Mouse (Mus musculus) intestine, embryonic 14.5 days (tissue): ENCODE data around the gene Tbc1d17. TPM values are rescaled to one million over a fixed set of nuclear protein-coding genes. Genes with fewer than 3 reads are reported as not detected.
"Not testable (repeated sequence)": the region's sequence is repeated elsewhere in the genome, so short reads cannot be mapped to it uniquely, and the experiment has no call there.

ENCODE experiments used
- ATAC-seq: fragments of 200-750 bp; cut with Nextera tagmentation; replicated peaks from 2 replicates; pipeline ENCODE4 v1.8.0; 2017; ENCODE audit warnings: low read depth, moderate number of reproducible peaks, moderate TSS enrichment, moderate library complexity; ENCODE audit not compliant: low FRiP score, low TSS enrichment
- DNase-seq: peaks from one replicate; pipeline ENCODE4 v3.0.0-alpha.2; 2018; ENCODE audit warnings: low spot score
- H3K27ac ChIP-seq: fragments of 300-500 bp; sonication (generic); 2 replicates; pipeline ENCODE4 v1.5.1; 2014; ENCODE audit warnings: low read depth, mild to moderate bottlenecking, control low read depth
- H3K27me3 ChIP-seq: fragments of 300-500 bp; sonication (generic); replicated peaks from 2 replicates; pipeline ENCODE4 v1.6.1; 2014; ENCODE audit warnings: low read length, control low read depth; ENCODE audit not compliant: control insufficient read depth, insufficient read depth
- H3K36me3 ChIP-seq: fragments of 300-500 bp; sonication (generic); 2 replicates; pipeline ENCODE4 v1.6.1; 2014; ENCODE audit warnings: low read length, control low read depth; ENCODE audit not compliant: control insufficient read depth, insufficient read depth
- H3K4me1 ChIP-seq: fragments of 300-500 bp; sonication (generic); replicated peaks from 2 replicates; pipeline ENCODE4 v1.6.1; 2014; ENCODE audit warnings: low read length, control low read depth, mixed read lengths; ENCODE audit not compliant: control insufficient read depth, insufficient read depth
- H3K4me2 ChIP-seq: fragments of 300-500 bp; sonication (generic); 2 replicates; pipeline ENCODE4 v1.6.1; 2014; ENCODE audit warnings: low read length
- H3K4me3 ChIP-seq: fragments of 300-500 bp; sonication (generic); 2 replicates; pipeline ENCODE4 v1.5.1; 2014; ENCODE audit warnings: low read depth, low read length, control low read depth, mixed read lengths
- H3K9ac ChIP-seq: fragments of 300-500 bp; sonication (generic); 2 replicates; pipeline ENCODE4 v1.6.1; 2014; ENCODE audit warnings: mild to moderate bottlenecking, low read length
- H3K9me3 ChIP-seq: fragments of 300-500 bp; sonication (generic); 2 replicates; pipeline ENCODE4 v1.6.1; 2016; ENCODE audit warnings: low read length, control low read depth; ENCODE audit not compliant: control insufficient read depth
- WGBS: fragments of 180-500 bp; shearing (Covaris S2); extraction: QIAGEN DNeasy Blood & Tissue Kit; methylation state at CpG from one replicate; pipeline ENCODE4 v1.1.7; 2014; 5-methylcytosine and 5-hydroxymethylcytosine counted together
- polyA plus RNA-seq: library from polyadenylated mRNA; unstranded; fragments of >200 nt; fragmentation: Nextera tagmentation; extraction: Ambion mirVana; gene quantifications from 2 replicates; pipeline ENCODE4 v1.2.1, GENCODE M21; 2014

Gene Tbc1d17
- polyA plus RNA-seq, 1 experiment from 2014 or later, result 72.4 TPM

- 18% methylated on average over 6 of the region's 6 CpGs for WGBS
- H3K4me1 ChIP-seq, result peaks cover 23% of the 10 kb centered on the region
- H3K4me3 ChIP-seq, result peak overlapping the region; percentile 91
- ATAC-seq, result no peak
- no peaks in the 10 kb centered on the region for H3K27me3 ChIP-seq
- peaks cover 28% of the 10 kb centered on the region for H3K36me3 ChIP-seq
- DNase-seq, result no peak
- peak overlapping the region; percentile 90 for H3K4me2 ChIP-seq
- peak overlapping the region; percentile 95 for H3K9ac ChIP-seq
- H3K27ac ChIP-seq, result peak overlapping the region; percentile 99
- no peaks in the 10 kb centered on the region for H3K9me3 ChIP-seq
These were observed 42.7 kb upstream of the Tbc1d17 start for GRCm38 (mm10) chr7:44891611-44892010.

GRCm38 (mm10) chr7:44890737-44891136 is 41.9 kb upstream of the Tbc1d17 start:
- Histone ChIP-seq H3K4me2 (peak overlapping the region; percentile 12; the same call in 1 of the 2 replicates), H3K9me3 (no peaks in the 10 kb centered on the region), H3K27me3 (no peaks in the 10 kb centered on the region), H3K4me3 (no peak overlapping the region), H3K36me3 (peaks cover 37% of the 10 kb centered on the region), H3K27ac (no peak overlapping the region), H3K4me1 (peaks cover 21% of the 10 kb centered on the region), H3K9ac (no peak overlapping the region)
- WGBS, result 91% methylated on average over 4 of the region's 4 CpGs
- ATAC-seq (no peak), DNase-seq (no peak)

GRCm38 (mm10) chr7:44890180-44890579 is 41.3 kb upstream of the Tbc1d17 start:
- DNase-seq (no peak), ATAC-seq (no peak)
- H3K36me3 ChIP-seq, result peaks cover 40% of the 10 kb centered on the region
- H3K27ac ChIP-seq, result no peak overlapping the region
- peaks cover 19% of the 10 kb centered on the region for H3K4me1 ChIP-seq
- no peaks in the 10 kb centered on the region for H3K27me3 ChIP-seq
- no peak overlapping the region for H3K4me3 ChIP-seq
- WGBS, result 85% methylated on average over 6 of the region's 7 CpGs
- no peaks in the 10 kb centered on the region for H3K9me3 ChIP-seq
- no peak overlapping the region for H3K9ac ChIP-seq
- no peak overlapping the region for H3K4me2 ChIP-seq

GRCm38 (mm10) chr7:44888256-44889105 is 39.6 kb upstream of the Tbc1d17 start:
- WGBS, result 88% methylated on average over 13 of the region's 13 CpGs
- Histone ChIP-seq H3K27ac (no peak overlapping the region), H3K36me3 (peaks cover 54% of the 10 kb centered on the region)

GRCm38 (mm10) chr7:44886964-44887363 is 38.1 kb upstream of the Tbc1d17 start:
- no peak overlapping the region for H3K27ac ChIP-seq
- no peaks in the 10 kb centered on the region for H3K27me3 ChIP-seq
- WGBS, result 90% methylated on average over 7 of the region's 7 CpGs
- no peak overlapping the region for H3K9ac ChIP-seq
- H3K4me1 ChIP-seq, result peaks cover 9% of the 10 kb centered on the region
- no peak for DNase-seq
- no peaks in the 10 kb centered on the region for H3K9me3 ChIP-seq
- no peak overlapping the region for H3K4me3 ChIP-seq
- no peak for ATAC-seq
- no peak overlapping the region for H3K4me2 ChIP-seq
- H3K36me3 ChIP-seq, result peaks cover 69% of the 10 kb centered on the region

More at GRCm38 (mm10) chr7:44888256-44889105, 39.6 kb upstream of the Tbc1d17 start:
- Histone ChIP-seq H3K4me2 (no peak overlapping the region), H3K4me3 (no peak overlapping the region), H3K9ac (no peak overlapping the region), H3K4me1 (peaks cover 14% of the 10 kb centered on the region), H3K9me3 (no peaks in the 10 kb centered on the region), H3K27me3 (no peaks in the 10 kb centered on the region)
- DNase-seq, result no peak
- no peak for ATAC-seq

GRCm38 (mm10) chr7:44884637-44885036 is 35.8 kb upstream of the Tbc1d17 start:
- Histone ChIP-seq H3K4me2 (no peak overlapping the region), H3K9me3 (no peaks in the 10 kb centered on the region), H3K9ac (no peak overlapping the region), H3K36me3 (peaks cover 86% of the 10 kb centered on the region), H3K4me3 (no peak overlapping the region), H3K27ac (no peak overlapping the region), H3K4me1 (no peaks in the 10 kb centered on the region), H3K27me3 (no peaks in the 10 kb centered on the region)
- DNase-seq (no peak), ATAC-seq (0 out of 2 replicates have a peak, but pooled peaks have one; percentile 5)
- WGBS, result 98% methylated on average over 5 of the region's 5 CpGs

GRCm38 (mm10) chr7:44883036-44883435 is 34.2 kb upstream of the Tbc1d17 start:
- no peak for ATAC-seq
- WGBS, result 96% methylated on average over 3 of the region's 3 CpGs
- Histone ChIP-seq H3K4me3 (no peak overlapping the region), H3K27ac (no peak overlapping the region), H3K27me3 (no peaks in the 10 kb centered on the region), H3K4me1 (no peaks in the 10 kb centered on the region), H3K36me3 (peaks cover 90% of the 10 kb centered on the region), H3K9me3 (no peaks in the 10 kb centered on the region), H3K4me2 (no peak overlapping the region), H3K9ac (no peak overlapping the region)
- DNase-seq, result no peak

- no peaks in the 10 kb centered on the region for H3K4me1 ChIP-seq
- no peaks in the 10 kb centered on the region for H3K9me3 ChIP-seq
- H3K27ac ChIP-seq, result no peak overlapping the region
- WGBS, result 88% methylated on average over 14 of the region's 14 CpGs
- H3K4me3 ChIP-seq, result no peak overlapping the region
- H3K27me3 ChIP-seq, result no peaks in the 10 kb centered on the region
- H3K9ac ChIP-seq, result no peak overlapping the region
- DNase-seq (no peak), ATAC-seq (no peak)
- H3K36me3 ChIP-seq, result peaks cover 70% of the 10 kb centered on the region
- H3K4me2 ChIP-seq, result no peak overlapping the region
These were observed 29.0 kb upstream of the Tbc1d17 start for GRCm38 (mm10) chr7:44877833-44878232.

- WGBS, result 90% methylated on average over 2 of the region's 2 CpGs
- not testable (repeated sequence) for H3K9ac ChIP-seq, H3K27ac ChIP-seq, H3K27me3 ChIP-seq, DNase-seq, H3K4me3 ChIP-seq, H3K4me2 ChIP-seq, H3K9me3 ChIP-seq, ATAC-seq
- H3K4me1 ChIP-seq, result peaks cover 21% of the 10 kb centered on the region
- peaks cover 11% of the 10 kb centered on the region; the same call in 1 of the 2 replicates for H3K36me3 ChIP-seq
These were observed 22.9 kb upstream of the Tbc1d17 start for GRCm38 (mm10) chr7:44871774-44872173.
